Comparison of ENCODE assay signal across 9 mouse cellular contexts in genomic region chr2:102685371-102686107, GRCm38 (mm10). TPM values are rescaled to one million over a fixed set of nuclear protein-coding genes. Genes with fewer than 3 reads are reported as not detected.
DNase-seq lines count a peak whose midpoint lies in the region; ATAC-seq and TF ChIP-seq lines count a peak whose summit lies in the region.
"Had no signal": no experiment of that assay in that cellular context is flagged by ENCODE, and none has a peak within 500 bp of the region (broad histone marks: within the 10 kb centered on the region; RNA-seq: fewer than 3 reads in every experiment).

No protein-coding gene starts in this region.

- TF ChIP-seq EP300 in stomach, postnatal 0 days (optimal IDR thresholded peaks at IDR 0.05) = no peak

- H3K4me1 ChIP-seq in neural tube, embryonic 13.5 days (replicated peaks) = peaks cover 24% of the 10 kb centered on the region
- H3K4me1 ChIP-seq in limb, embryonic 14.5 days (ENCODE audit: control insufficient read depth, insufficient read depth, low read length) = peaks cover 5% of the 10 kb centered on the region; the same call in 1 of the 2 replicates
- H3K4me1 ChIP-seq in stomach, postnatal 0 days (replicated peaks; ENCODE audit: control insufficient read depth, insufficient read depth) = no peaks in the 10 kb centered on the region
- H3K4me1 ChIP-seq: embryonic facial prominence, embryonic 13.5 days had no signal

- no peak overlapping the region for H3K9ac ChIP-seq in neural tube, embryonic 13.5 days
- no peak overlapping the region for H3K9ac ChIP-seq in limb, embryonic 14.5 days (ENCODE audit: low read depth, low read length, severe bottlenecking)
- H3K9ac ChIP-seq in stomach, postnatal 0 days (ENCODE audit: low read length) = no peak overlapping the region
- H3K9ac ChIP-seq: embryonic facial prominence, embryonic 13.5 days had no signal

- ATAC-seq in neural tube, embryonic 13.5 days (ENCODE audit: low read depth) = peak; percentile 52; the same call in 1 of the 2 replicates
- no peak for ATAC-seq in limb, embryonic 14.5 days (ENCODE audit: low FRiP score, low read depth)
- ATAC-seq in stomach, postnatal 0 days (ENCODE audit: low FRiP score, low TSS enrichment) = peak; percentile 59; the same call in 1 of the 2 replicates

- peak; percentile 82 for TF ChIP-seq CTCF in stomach, postnatal 0 days (IDR thresholded peaks at IDR 0.05; ENCODE audit: low read depth)

- H3K27me3 ChIP-seq in neural tube, embryonic 13.5 days = no peaks in the 10 kb centered on the region
- no peaks in the 10 kb centered on the region for H3K27me3 ChIP-seq in limb, embryonic 14.5 days (ENCODE audit: control insufficient read depth, insufficient read depth, low read length)
- H3K27me3 ChIP-seq in stomach, postnatal 0 days (ENCODE audit: control insufficient read depth, insufficient read depth, low read length) = no peaks in the 10 kb centered on the region
- H3K27me3 ChIP-seq: embryonic facial prominence, embryonic 13.5 days had no signal

- no peak for TF ChIP-seq POLR2A in limb, embryonic 14.5 days (IDR thresholded peaks at IDR 0.05; ENCODE audit: borderline replicate concordance, extremely low read depth, insufficient read depth, insufficient read length)

- H3K36me3 ChIP-seq in neural tube, embryonic 13.5 days = no peaks in the 10 kb centered on the region
- no peaks in the 10 kb centered on the region for H3K36me3 ChIP-seq in limb, embryonic 14.5 days (ENCODE audit: control insufficient read depth, insufficient read depth, low read length)
- no peaks in the 10 kb centered on the region for H3K36me3 ChIP-seq in stomach, postnatal 0 days (ENCODE audit: control insufficient read depth, insufficient read depth, low read length)
- H3K36me3 ChIP-seq: embryonic facial prominence, embryonic 13.5 days had no signal

- H3K9me3 ChIP-seq in neural tube, embryonic 13.5 days = no peaks in the 10 kb centered on the region
- H3K9me3 ChIP-seq in limb, embryonic 14.5 days (ENCODE audit: control insufficient read depth, low read length) = no peaks in the 10 kb centered on the region
- no peaks in the 10 kb centered on the region for H3K9me3 ChIP-seq in stomach, postnatal 0 days (ENCODE audit: control insufficient read depth, low read length)
- H3K9me3 ChIP-seq: embryonic facial prominence, embryonic 13.5 days had no signal

- 84% methylated on average over 7 of the region's 7 CpGs for WGBS in neural tube, embryonic 13.5 days
- 82% methylated on average over 7 of the region's 7 CpGs for WGBS in limb, embryonic 14.5 days
- 84% methylated on average over 7 of the region's 7 CpGs for WGBS in stomach, postnatal 0 days

- DNase-seq in cerebellum, postnatal 14 days = peak; percentile 36 to 57
- DNase-seq in cerebellum, adult 9-10 months = no peak
- no peak for DNase-seq in neural tube, embryonic 10.5 days (ENCODE audit: extremely low spot score, low spot score)
- peak; percentile 46 for DNase-seq in limb, embryonic 14.5 days (ENCODE audit: low spot score)
- DNase-seq in stomach, postnatal 0 days (ENCODE audit: low spot score) = no peak
- DNase-seq in layer of hippocampus, postnatal 36 days = no peak
- no peak for DNase-seq in layer of hippocampus, adult 9-10 months (ENCODE audit: low spot score)

- H3K4me2 ChIP-seq in neural tube, embryonic 13.5 days = no peak overlapping the region
- H3K4me2 ChIP-seq in limb, embryonic 14.5 days (replicated peaks; ENCODE audit: low read depth, low read length, severe bottlenecking) = no peak overlapping the region
- no peak overlapping the region for H3K4me2 ChIP-seq in stomach, postnatal 0 days (replicated peaks; ENCODE audit: low read depth)
- H3K4me2 ChIP-seq: embryonic facial prominence, embryonic 13.5 days had no signal

- no peak overlapping the region for H3K4me3 ChIP-seq in neural tube, embryonic 13.5 days
- no peak overlapping the region for H3K4me3 ChIP-seq in limb, embryonic 14.5 days (replicated peaks; ENCODE audit: low read length)
- H3K4me3 ChIP-seq in stomach, postnatal 0 days (ENCODE audit: low read depth, low read length) = no peak overlapping the region
- H3K4me3 ChIP-seq: embryonic facial prominence, embryonic 13.5 days had no signal

- H3K27ac ChIP-seq in neural tube, embryonic 13.5 days (replicated peaks) = peak overlapping the region; percentile 35; the same call in 1 of the 2 replicates
- no peak overlapping the region for H3K27ac ChIP-seq in limb, embryonic 14.5 days (replicated peaks; ENCODE audit: low read depth, low read length)
- H3K27ac ChIP-seq in stomach, postnatal 0 days (replicated peaks) = no peak overlapping the region
- H3K27ac ChIP-seq: embryonic facial prominence, embryonic 13.5 days had no signal

RNA-seq across cellular contexts. Expression of gene Slc1a2, which starts 27.1 kb away (rescaled TPM):
- 18.8 and 22.5 TPM in 2 replicates for polyA plus RNA-seq in neural tube, embryonic 13.5 days (2015; fragmentation: Nextera tagmentation; extraction: Ambion mirVana)
- polyA plus RNA-seq in limb, embryonic 14.5 days (2012; rRNA removed) = 1.6 and 2.0 TPM in 2 replicates
- 0.89 and 1.6 TPM in 2 replicates for polyA plus RNA-seq in limb, embryonic 14.5 days (2014; fragmentation: Nextera tagmentation; extraction: Ambion mirVana)
- 1.7 and 1.8 TPM in 2 replicates for polyA plus RNA-seq in stomach, postnatal 0 days (2015; fragmentation: Nextera tagmentation; extraction: Ambion mirVana)
- total RNA-seq in layer of hippocampus, postnatal 36 days (2021) = 1,000 to 10,000 TPM; 1,671 to 1,869 TPM

Comparison
In these comparisons a context has a peak if more than half of its experiments do, and no peak if none do; other contexts are left out.
1. DNase-seq: peak in cerebellum, postnatal 14 days (2 of 2) and limb, embryonic 14.5 days (single experiment); none in cerebellum, adult 9-10 months (single experiment), neural tube, embryonic 10.5 days (single experiment), stomach, postnatal 0 days (single experiment), layer of hippocampus, postnatal 36 days (0 of 2) and layer of hippocampus, adult 9-10 months (single experiment).